Mouse (Mus musculus): ENCODE measurements around the gene Hltf. TPM values are rescaled to one million over a fixed set of nuclear protein-coding genes. Genes with fewer than 3 reads are reported as not detected.
A peak's percentile ranks its signal among the peaks of the same experiment; 100 is the strongest.
"Not testable (repeated sequence)": the region's sequence is repeated elsewhere in the genome, so short reads cannot be mapped to it uniquely, and the experiment has no call there.

Gene Hltf
- polyA plus RNA-seq, 1 experiment from 2014 or later: 22.7 TPM

- H3K4me1 ChIP-seq (ENCODE audit: control insufficient read depth, insufficient read depth, low read length): no peaks in the 10 kb centered on the region
- H3K9me3 ChIP-seq (ENCODE audit: control insufficient read depth, low read length): no peaks in the 10 kb centered on the region
- no peak overlapping the region for H3K4me3 ChIP-seq (ENCODE audit: low read length)
- ATAC-seq (ENCODE audit: low FRiP score, low TSS enrichment): no peak
- 98% methylated on average over 3 of the region's 3 CpGs for WGBS
- no peak overlapping the region for H3K9ac ChIP-seq (ENCODE audit: low read depth, low read length)
- no peak overlapping the region for H3K4me2 ChIP-seq (replicated peaks; ENCODE audit: low read depth, low read length)
- H3K27ac ChIP-seq (ENCODE audit: low read depth, low read length): no peak overlapping the region
- H3K36me3 ChIP-seq (ENCODE audit: control insufficient read depth, insufficient read depth, low read length): peaks cover 9% of the 10 kb centered on the region; the same call in 1 of the 2 replicates
- H3K27me3 ChIP-seq (ENCODE audit: control insufficient read depth, insufficient read depth, low read length): no peaks in the 10 kb centered on the region
Observed at GRCm38 (mm10) chr3:20028640-20029039, 29.0 kb upstream of the Hltf start.

GRCm38 (mm10) chr3:20030807-20031206 is 26.8 kb upstream of the Hltf start:
- H3K9ac ChIP-seq (ENCODE audit: low read depth, low read length): no peak overlapping the region
- H3K4me2 ChIP-seq (replicated peaks; ENCODE audit: low read depth, low read length): no peak overlapping the region
- no peak for ATAC-seq (ENCODE audit: low FRiP score, low TSS enrichment)
- H3K9me3 ChIP-seq (ENCODE audit: control insufficient read depth, low read length): no peaks in the 10 kb centered on the region
- no peak overlapping the region for H3K4me3 ChIP-seq (ENCODE audit: low read length)
- 0 out of 2 replicates have a peak, but pooled peaks cover 4% of the 10 kb centered on the region for H3K4me1 ChIP-seq (ENCODE audit: control insufficient read depth, insufficient read depth, low read length)
- WGBS: 94% methylated on average over 6 of the region's 6 CpGs
- H3K36me3 ChIP-seq (ENCODE audit: control insufficient read depth, insufficient read depth, low read length): no peaks in the 10 kb centered on the region
- H3K27me3 ChIP-seq (ENCODE audit: control insufficient read depth, insufficient read depth, low read length): no peaks in the 10 kb centered on the region
- H3K27ac ChIP-seq (ENCODE audit: low read depth, low read length): no peak overlapping the region

GRCm38 (mm10) chr3:20033761-20034718 is 23.6 kb upstream of the Hltf start:
- Histone ChIP-seq H3K27me3 (ENCODE audit: control insufficient read depth, insufficient read depth, low read length) (no peaks in the 10 kb centered on the region), H3K4me3 (ENCODE audit: low read length) (peak overlapping the region; percentile 82), H3K9ac (ENCODE audit: low read depth, low read length) (peak overlapping the region; percentile 58), H3K27ac (ENCODE audit: low read depth, low read length) (no peak overlapping the region; the same call in 1 of the 2 replicates), H3K4me2 (replicated peaks; ENCODE audit: low read depth, low read length) (peak overlapping the region; percentile 68), H3K9me3 (ENCODE audit: control insufficient read depth, low read length) (no peaks in the 10 kb centered on the region), H3K36me3 (ENCODE audit: control insufficient read depth, insufficient read depth, low read length) (no peaks in the 10 kb centered on the region), H3K4me1 (ENCODE audit: control insufficient read depth, insufficient read depth, low read length) (0 out of 2 replicates have a peak, but pooled peaks cover 4% of the 10 kb centered on the region)
- ATAC-seq (ENCODE audit: low FRiP score, low TSS enrichment): no peak
- 10% methylated on average over 10 of the region's 10 CpGs for WGBS

- Histone ChIP-seq H3K27ac (ENCODE audit: low read depth, low read length) (peak within 1 kb of the TSS; percentile 11; the same call in 1 of the 2 replicates), H3K9me3 (ENCODE audit: control insufficient read depth, low read length) (no peaks in the 10 kb centered on the region), H3K9ac (ENCODE audit: low read depth, low read length) (peak within 1 kb of the TSS; percentile 58), H3K4me3 (ENCODE audit: low read length) (peak within 1 kb of the TSS; percentile 82), H3K4me1 (ENCODE audit: control insufficient read depth, insufficient read depth, low read length) (0 out of 2 replicates have a peak, but pooled peaks cover 4% of the 10 kb centered on the region), H3K27me3 (ENCODE audit: control insufficient read depth, insufficient read depth, low read length) (no peaks in the 10 kb centered on the region), H3K36me3 (ENCODE audit: control insufficient read depth, insufficient read depth, low read length) (no peaks in the 10 kb centered on the region), H3K4me2 (replicated peaks; ENCODE audit: low read depth, low read length) (peak within 1 kb of the TSS; percentile 68)
- peak; percentile 99 for ATAC-seq (ENCODE audit: low FRiP score, low TSS enrichment)
- WGBS: 0% methylated on average over 47 of the region's 47 CpGs
Observed at GRCm38 (mm10) chr3:20034719-20035404, 22.7 kb upstream of the Hltf start, which contains the start of gene Hps3. Hps3 (minus strand) TSS chr3:20035315.

- WGBS: 73% methylated on average over 4 of the region's 4 CpGs
Observed at GRCm38 (mm10) chr3:20036069-20036468, 21.5 kb upstream of the Hltf start.

GRCm38 (mm10) chr3:20041461-20041860 is 16.1 kb upstream of the Hltf start:
- H3K9ac ChIP-seq (ENCODE audit: low read depth, low read length); H3K9me3 ChIP-seq (ENCODE audit: control insufficient read depth, low read length); H3K4me1 ChIP-seq (ENCODE audit: control insufficient read depth, insufficient read depth, low read length); H3K36me3 ChIP-seq (ENCODE audit: control insufficient read depth, insufficient read depth, low read length); ATAC-seq (ENCODE audit: low FRiP score, low TSS enrichment); H3K4me2 ChIP-seq (replicated peaks; ENCODE audit: low read depth, low read length); H3K4me3 ChIP-seq (ENCODE audit: low read length); H3K27me3 ChIP-seq (ENCODE audit: control insufficient read depth, insufficient read depth, low read length); H3K27ac ChIP-seq (ENCODE audit: low read depth, low read length): not testable (repeated sequence)
- 87% methylated on average over 7 of the region's 7 CpGs for WGBS

More at GRCm38 (mm10) chr3:20036069-20036468, 21.5 kb upstream of the Hltf start:
- no peaks in the 10 kb centered on the region for H3K36me3 ChIP-seq (ENCODE audit: control insufficient read depth, insufficient read depth, low read length)
- no peak overlapping the region for H3K9ac ChIP-seq (ENCODE audit: low read depth, low read length)
- no peak overlapping the region for H3K4me3 ChIP-seq (ENCODE audit: low read length)
- no peaks in the 10 kb centered on the region for H3K9me3 ChIP-seq (ENCODE audit: control insufficient read depth, low read length)
- H3K27ac ChIP-seq (ENCODE audit: low read depth, low read length): no peak overlapping the region
- ATAC-seq (ENCODE audit: low FRiP score, low TSS enrichment): no peak
- no peaks in the 10 kb centered on the region for H3K27me3 ChIP-seq (ENCODE audit: control insufficient read depth, insufficient read depth, low read length)
- H3K4me1 ChIP-seq (ENCODE audit: control insufficient read depth, insufficient read depth, low read length): 0 out of 2 replicates have a peak, but pooled peaks cover 4% of the 10 kb centered on the region
- no peak overlapping the region for H3K4me2 ChIP-seq (replicated peaks; ENCODE audit: low read depth, low read length)

- H3K4me1 ChIP-seq (ENCODE audit: control insufficient read depth, insufficient read depth, low read length); H3K27ac ChIP-seq (ENCODE audit: low read depth, low read length); H3K9me3 ChIP-seq (ENCODE audit: control insufficient read depth, low read length); H3K4me2 ChIP-seq (replicated peaks; ENCODE audit: low read depth, low read length); H3K36me3 ChIP-seq (ENCODE audit: control insufficient read depth, insufficient read depth, low read length); H3K4me3 ChIP-seq (ENCODE audit: low read length); H3K9ac ChIP-seq (ENCODE audit: low read depth, low read length); H3K27me3 ChIP-seq (ENCODE audit: control insufficient read depth, insufficient read depth, low read length); ATAC-seq (ENCODE audit: low FRiP score, low TSS enrichment): not testable (repeated sequence)
- 76% methylated on average over 3 of the region's 3 CpGs for WGBS
Observed at GRCm38 (mm10) chr3:20044736-20045135, 12.9 kb upstream of the Hltf start.

GRCm38 (mm10) chr3:20058197-20058541 is 558 bp downstream of the Hltf start:
- no peak overlapping the region for H3K27ac ChIP-seq (ENCODE audit: low read depth, low read length)

More at GRCm38 (mm10) chr3:20058197-20058541, 558 bp downstream of the Hltf start:
- WGBS: 0% methylated on average over 6 of the region's 9 CpGs
- Histone ChIP-seq H3K4me2 (replicated peaks; ENCODE audit: low read depth, low read length) (peak overlapping the region; percentile 58), H3K4me3 (ENCODE audit: low read length) (peak overlapping the region; percentile 67), H3K4me1 (ENCODE audit: control insufficient read depth, insufficient read depth, low read length) (0 out of 2 replicates have a peak, but pooled peaks cover 3% of the 10 kb centered on the region), H3K9ac (ENCODE audit: low read depth, low read length) (peak overlapping the region; percentile 72; the same call in 1 of the 2 replicates), H3K36me3 (ENCODE audit: control insufficient read depth, insufficient read depth, low read length) (peaks cover 3% of the 10 kb centered on the region; the same call in 1 of the 2 replicates), H3K27me3 (ENCODE audit: control insufficient read depth, insufficient read depth, low read length) (no peaks in the 10 kb centered on the region), H3K9me3 (ENCODE audit: control insufficient read depth, low read length) (no peaks in the 10 kb centered on the region)
- ATAC-seq (ENCODE audit: low FRiP score, low TSS enrichment): 0 out of 2 replicates have a peak, but pooled peaks have one; percentile 32
